Mouse (Mus musculus): ENCODE results near the gene Chd9. TPM values are rescaled to one million over a fixed set of nuclear protein-coding genes. Genes with fewer than 3 reads are reported as not detected.

Gene Chd9
- polyA plus RNA-seq, 1 experiment from 2014 or later, result 72.5 TPM

DNA sequence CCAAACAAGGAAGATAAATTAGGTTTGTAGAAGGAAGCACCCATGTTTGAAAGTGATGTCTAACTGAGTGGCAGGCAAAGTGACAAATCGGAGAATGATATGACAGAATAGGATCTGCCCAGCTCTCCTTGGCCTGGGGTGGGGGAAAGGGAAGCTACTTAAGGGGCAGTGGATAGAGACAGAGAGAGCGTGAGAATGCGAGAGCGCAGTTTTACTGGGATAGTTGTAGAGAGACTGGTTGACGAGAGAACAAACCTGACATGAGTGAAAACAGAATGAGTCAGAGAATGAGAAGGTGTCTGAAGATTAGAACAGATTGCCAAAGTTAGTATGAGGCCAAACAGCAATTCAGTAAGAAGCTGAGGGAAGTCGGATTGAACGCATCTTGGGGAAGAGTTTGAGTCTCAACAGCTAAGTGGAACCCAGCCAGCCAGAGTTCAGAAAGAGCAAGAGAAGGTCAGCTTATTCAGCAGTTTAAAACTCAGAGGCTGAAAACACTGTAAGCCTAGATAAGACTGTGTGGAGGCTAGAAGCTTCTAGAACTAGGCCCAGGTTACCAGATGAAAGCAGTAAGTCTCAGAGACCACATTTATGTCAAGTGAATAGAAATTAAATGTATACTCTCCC lies 231.8 kb downstream of the Chd9 start:
- DNase-seq (ENCODE audit: low spot score) (no peak), ATAC-seq (ENCODE audit: low FRiP score) (no peak)
- 91% methylated on average over 7 of the region's 7 CpGs for WGBS
- H3K9me3 ChIP-seq (ENCODE audit: control insufficient read depth, low read length), result no peaks in the 10 kb centered on the region
- no peak overlapping the region for H3K4me2 ChIP-seq (replicated peaks; ENCODE audit: low read depth, low read length)
- H3K27me3 ChIP-seq (ENCODE audit: control insufficient read depth, insufficient read depth, low read length), result no peaks in the 10 kb centered on the region
- H3K27ac ChIP-seq (ENCODE audit: low read depth, low read length), result no peak overlapping the region
- H3K9ac ChIP-seq (ENCODE audit: low read depth, low read length), result no peak overlapping the region
- H3K4me1 ChIP-seq (replicated peaks; ENCODE audit: control insufficient read depth, insufficient read depth, low read length), result no peaks in the 10 kb centered on the region
- no peaks in the 10 kb centered on the region for H3K36me3 ChIP-seq (ENCODE audit: control insufficient read depth, insufficient read depth, low read length)
- H3K4me3 ChIP-seq (ENCODE audit: low read depth, low read length), result no peak overlapping the region

- ATAC-seq (ENCODE audit: low FRiP score), result no peak
- Histone ChIP-seq H3K4me1 (replicated peaks; ENCODE audit: control insufficient read depth, insufficient read depth, low read length) (no peaks in the 10 kb centered on the region), H3K27ac (ENCODE audit: low read depth, low read length) (no peak overlapping the region), H3K9ac (ENCODE audit: low read depth, low read length) (no peak overlapping the region), H3K36me3 (ENCODE audit: control insufficient read depth, insufficient read depth, low read length) (no peaks in the 10 kb centered on the region), H3K27me3 (ENCODE audit: control insufficient read depth, insufficient read depth, low read length) (no peaks in the 10 kb centered on the region), H3K4me3 (ENCODE audit: low read depth, low read length) (no peak overlapping the region), H3K9me3 (ENCODE audit: control insufficient read depth, low read length) (no peaks in the 10 kb centered on the region), H3K4me2 (replicated peaks; ENCODE audit: low read depth, low read length) (no peak overlapping the region)
- WGBS, result 81% methylated on average over 19 of the region's 19 CpGs
- DNase-seq (ENCODE audit: low spot score), result no peak
Measured at GRCm38 (mm10) chr8:91060555-91061471, 232.7 kb downstream of the Chd9 start.

- no peaks in the 10 kb centered on the region for H3K27me3 ChIP-seq (ENCODE audit: control insufficient read depth, insufficient read depth, low read length)
- H3K9me3 ChIP-seq (ENCODE audit: control insufficient read depth, low read length), result no peaks in the 10 kb centered on the region
- no peaks in the 10 kb centered on the region for H3K36me3 ChIP-seq (ENCODE audit: control insufficient read depth, insufficient read depth, low read length)
- H3K27ac ChIP-seq (ENCODE audit: low read depth, low read length), result no peak overlapping the region
- H3K9ac ChIP-seq (ENCODE audit: low read depth, low read length), result no peak overlapping the region
- no peak for ATAC-seq (ENCODE audit: low FRiP score)
- WGBS, result 79% methylated on average over 4 of the region's 4 CpGs
- DNase-seq (ENCODE audit: low spot score), result no peak
- no peak overlapping the region for H3K4me3 ChIP-seq (ENCODE audit: low read depth, low read length)
- H3K4me1 ChIP-seq (replicated peaks; ENCODE audit: control insufficient read depth, insufficient read depth, low read length), result 0 out of 2 replicates have a peak, but pooled peaks cover 2% of the 10 kb centered on the region
- no peak overlapping the region for H3K4me2 ChIP-seq (replicated peaks; ENCODE audit: low read depth, low read length)
Measured at GRCm38 (mm10) chr8:91065179-91065578, 237.0 kb downstream of the Chd9 start.

DNA sequence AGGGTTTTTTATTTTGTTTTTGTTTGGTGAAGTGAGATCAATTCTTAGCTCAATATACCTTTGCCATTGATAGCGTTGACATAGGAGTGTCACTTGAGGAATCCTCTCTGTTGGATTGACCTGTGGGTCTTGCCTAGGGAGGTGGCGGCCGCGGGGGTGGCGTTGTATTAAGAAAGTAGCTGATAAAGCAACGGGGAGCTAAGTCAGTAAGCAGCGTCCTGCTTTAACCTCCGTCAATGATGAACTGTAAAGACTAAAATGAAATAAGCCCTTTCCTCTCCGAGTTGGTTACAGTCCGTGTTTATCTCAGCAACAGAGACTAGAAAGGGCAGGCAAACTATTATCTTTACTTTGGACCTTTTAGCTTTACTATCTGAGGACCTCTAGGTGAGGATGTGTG lies 241.3 kb downstream of the Chd9 start:
- no peak for DNase-seq (ENCODE audit: low spot score)
- H3K27ac ChIP-seq (ENCODE audit: low read depth, low read length), result no peak overlapping the region
- H3K27me3 ChIP-seq (ENCODE audit: control insufficient read depth, insufficient read depth, low read length), result no peaks in the 10 kb centered on the region
- H3K9me3 ChIP-seq (ENCODE audit: control insufficient read depth, low read length), result no peaks in the 10 kb centered on the region
- H3K4me2 ChIP-seq (replicated peaks; ENCODE audit: low read depth, low read length), result peak overlapping the region; percentile 58
- H3K36me3 ChIP-seq (ENCODE audit: control insufficient read depth, insufficient read depth, low read length), result no peaks in the 10 kb centered on the region
- peak overlapping the region; percentile 87 for H3K4me3 ChIP-seq (ENCODE audit: low read depth, low read length)
- peak; percentile 25; the same call in 1 of the 2 replicates for ATAC-seq (ENCODE audit: low FRiP score)
- 10% methylated on average over 10 of the region's 10 CpGs for WGBS
- H3K9ac ChIP-seq (ENCODE audit: low read depth, low read length), result peak overlapping the region; percentile 45; the same call in 1 of the 2 replicates
- 0 out of 2 replicates have a peak, but pooled peaks cover 4% of the 10 kb centered on the region for H3K4me1 ChIP-seq (replicated peaks; ENCODE audit: control insufficient read depth, insufficient read depth, low read length)

DNA sequence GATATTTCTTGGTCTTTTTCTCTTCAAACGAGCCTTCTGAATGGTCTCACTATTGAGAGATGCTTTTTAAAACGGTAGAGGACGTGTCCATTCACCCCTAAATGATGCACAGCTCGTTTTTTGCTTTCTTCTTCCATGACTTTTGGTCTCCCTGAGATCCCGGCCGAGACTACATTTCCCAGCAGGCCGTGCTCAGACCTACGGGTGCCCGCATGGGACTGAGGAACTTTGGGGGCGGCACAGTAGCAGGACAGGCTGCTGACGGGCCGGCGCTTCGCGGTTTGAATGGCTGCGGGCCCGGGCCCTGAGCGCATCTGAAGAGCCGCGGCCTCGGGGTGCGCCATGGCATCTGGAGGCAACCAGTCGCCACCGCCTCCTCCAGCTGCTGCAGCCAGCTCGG lies 241.7 kb downstream of the Chd9 start, which contains the start of gene Rbl2:
Rbl2 (plus strand) TSS at position 224 of the 400 bp plus-strand sequence.
- Histone ChIP-seq H3K27me3 (ENCODE audit: control insufficient read depth, insufficient read depth, low read length) (no peaks in the 10 kb centered on the region), H3K4me1 (replicated peaks; ENCODE audit: control insufficient read depth, insufficient read depth, low read length) (0 out of 2 replicates have a peak, but pooled peaks cover 4% of the 10 kb centered on the region), H3K36me3 (ENCODE audit: control insufficient read depth, insufficient read depth, low read length) (no peaks in the 10 kb centered on the region), H3K4me2 (replicated peaks; ENCODE audit: low read depth, low read length) (peak within 1 kb of the TSS; percentile 58), H3K27ac (ENCODE audit: low read depth, low read length) (peak within 1 kb of the TSS; percentile 58), H3K9me3 (ENCODE audit: control insufficient read depth, low read length) (no peaks in the 10 kb centered on the region), H3K9ac (ENCODE audit: low read depth, low read length) (peak within 1 kb of the TSS; percentile 75), H3K4me3 (ENCODE audit: low read depth, low read length) (peak within 1 kb of the TSS; percentile 87)
- peak; percentile 98 for ATAC-seq (ENCODE audit: low FRiP score)
- DNase-seq (ENCODE audit: low spot score), result peak; percentile 97
- WGBS, result under 1% methylated on average over 25 of the region's 25 CpGs

DNA sequence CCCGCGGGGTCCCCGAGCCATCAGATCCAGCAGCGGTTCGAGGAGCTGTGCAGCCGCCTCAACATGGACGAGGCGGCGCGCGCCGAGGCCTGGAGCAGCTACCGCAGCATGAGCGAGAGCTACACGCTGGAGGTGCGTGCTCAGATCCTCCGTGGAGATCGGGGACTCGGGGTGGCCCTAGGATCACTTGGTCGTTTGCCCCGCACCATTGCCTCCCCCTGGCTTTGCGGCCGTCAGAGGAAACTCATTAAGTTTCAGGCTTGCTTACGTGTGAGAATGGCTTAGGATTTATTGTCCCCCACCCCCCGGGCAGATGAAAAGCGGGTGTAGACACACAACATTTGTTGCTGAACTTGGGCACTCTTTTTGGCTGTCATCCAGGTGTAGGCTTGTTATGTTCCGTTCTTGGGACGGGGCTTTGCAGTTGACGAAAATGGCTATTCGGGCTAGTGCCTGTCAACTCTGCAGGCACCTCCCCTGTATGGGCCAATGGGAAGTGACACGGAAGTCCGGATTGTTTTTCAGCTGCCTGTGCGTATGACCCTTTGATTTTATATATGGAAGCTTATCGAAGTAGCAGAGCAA lies 242.2 kb downstream of the Chd9 start:
- Histone ChIP-seq H3K9me3 (ENCODE audit: control insufficient read depth, low read length) (no peaks in the 10 kb centered on the region), H3K4me3 (ENCODE audit: low read depth, low read length) (peak overlapping the region; percentile 87), H3K27ac (ENCODE audit: low read depth, low read length) (peak overlapping the region; percentile 58), H3K4me1 (replicated peaks; ENCODE audit: control insufficient read depth, insufficient read depth, low read length) (0 out of 2 replicates have a peak, but pooled peaks cover 4% of the 10 kb centered on the region), H3K27me3 (ENCODE audit: control insufficient read depth, insufficient read depth, low read length) (no peaks in the 10 kb centered on the region), H3K36me3 (ENCODE audit: control insufficient read depth, insufficient read depth, low read length) (no peaks in the 10 kb centered on the region), H3K4me2 (replicated peaks; ENCODE audit: low read depth, low read length) (peak overlapping the region; percentile 58), H3K9ac (ENCODE audit: low read depth, low read length) (peak overlapping the region; percentile 75)
- under 1% methylated on average over 34 of the region's 34 CpGs for WGBS
- peak; percentile 71 for DNase-seq (ENCODE audit: low spot score)
- ATAC-seq (ENCODE audit: low FRiP score), result peak; percentile 87

- Histone ChIP-seq H3K27ac (ENCODE audit: low read depth, low read length) (no peak overlapping the region), H3K4me2 (replicated peaks; ENCODE audit: low read depth, low read length) (no peak overlapping the region), H3K36me3 (ENCODE audit: control insufficient read depth, insufficient read depth, low read length) (no peaks in the 10 kb centered on the region), H3K9me3 (ENCODE audit: control insufficient read depth, low read length) (no peaks in the 10 kb centered on the region), H3K4me3 (ENCODE audit: low read depth, low read length) (no peak overlapping the region), H3K27me3 (ENCODE audit: control insufficient read depth, insufficient read depth, low read length) (no peaks in the 10 kb centered on the region), H3K9ac (ENCODE audit: low read depth, low read length) (no peak overlapping the region), H3K4me1 (replicated peaks; ENCODE audit: control insufficient read depth, insufficient read depth, low read length) (no peaks in the 10 kb centered on the region)
- ATAC-seq (ENCODE audit: low FRiP score), result no peak
- DNase-seq (ENCODE audit: low spot score), result no peak
- 92% methylated on average over 12 of the region's 12 CpGs for WGBS
Measured at GRCm38 (mm10) chr8:91077077-91077867, 249.1 kb downstream of the Chd9 start.

GRCm38 (mm10) chr8:91079678-91080077 lies 251.5 kb downstream of the Chd9 start:
- Histone ChIP-seq H3K36me3 (ENCODE audit: control insufficient read depth, insufficient read depth, low read length) (no peaks in the 10 kb centered on the region), H3K27me3 (ENCODE audit: control insufficient read depth, insufficient read depth, low read length) (no peaks in the 10 kb centered on the region), H3K4me1 (replicated peaks; ENCODE audit: control insufficient read depth, insufficient read depth, low read length) (no peaks in the 10 kb centered on the region), H3K27ac (ENCODE audit: low read depth, low read length) (no peak overlapping the region), H3K4me3 (ENCODE audit: low read depth, low read length) (no peak overlapping the region), H3K4me2 (replicated peaks; ENCODE audit: low read depth, low read length) (no peak overlapping the region), H3K9me3 (ENCODE audit: control insufficient read depth, low read length) (no peaks in the 10 kb centered on the region), H3K9ac (ENCODE audit: low read depth, low read length) (no peak overlapping the region)
- DNase-seq (ENCODE audit: low spot score), result no peak
- WGBS, result 92% methylated on average over 2 of the region's 2 CpGs
- no peak for ATAC-seq (ENCODE audit: low FRiP score)
